Mouse (Mus musculus) liver, embryonic 14.5 days (tissue): ENCODE results near the gene Zfp365.

Experiments used
- CTCF ChIP-seq: IDR thresholded peaks from 2 replicates; pipeline ENCODE4 v1.5.1; 2016; ENCODE audit warnings: antibody characterized with exemption, low read depth, control low read depth
- EP300 ChIP-seq: IDR thresholded peaks from 2 replicates; pipeline ENCODE4 v1.6.1; 2016; ENCODE audit warnings: antibody characterized with exemption, low read depth

GRCm38 (mm10) chr10:67893226-67893625 is 19.2 kb downstream of the Zfp365 start:
- no peak for TF ChIP-seq CTCF
- TF ChIP-seq EP300 = no peak
